Mouse (Mus musculus): ENCODE measurements around the gene Arhgef26.

- TF ChIP-seq GATA1 (IDR thresholded peaks at IDR 0.05; ENCODE audit: low read depth, low read length) (no peak), ZC3H11A (IDR thresholded peaks at IDR 0.05; ENCODE audit: low read depth, low read length) (no peak), ETS1 (IDR thresholded peaks at IDR 0.05; ENCODE audit: low read depth, low read length) (no peak), MAX (IDR thresholded peaks at IDR 0.05; ENCODE audit: low read length) (no peak), POLR2A (IDR thresholded peaks at IDR 0.05; ENCODE audit: control insufficient read depth in 1 of 2, insufficient read depth in 1 of 2, low read depth in 1 of 2, low read length in 2 of 2, poor library complexity in 1 of 2) (no peak), ZKSCAN1 (IDR thresholded peaks at IDR 0.05; ENCODE audit: low read depth, low read length) (no peak), CTCF (IDR thresholded peaks at IDR 0.05 in 2 of 3, conservative IDR thresholded peaks at IDR 0.05 in 1 of 3; ENCODE audit: control insufficient read depth in 1 of 3, insufficient read depth in 1 of 3, low read depth in 2 of 3, low read length in 3 of 3, poor library complexity in 1 of 3, severe bottlenecking in 1 of 3) (no peak)
Measured at GRCm38 (mm10) chr3:62310493-62310892, 27.7 kb upstream of the Arhgef26 start.
